Mouse (Mus musculus) adrenal gland, adult 2 months (tissue): ENCODE results near the gene Myom1. TPM values are rescaled to one million over a fixed set of nuclear protein-coding genes. Genes with fewer than 3 reads are reported as not detected.

ENCODE experiments used
- DNase-seq: peaks from one replicate; pipeline ENCODE4 v3.0.0; 2021
- polyA plus RNA-seq: library from polyadenylated mRNA; depleted of rRNA; stranded (reverse); fragments of >200 nt; gene quantifications from 2 replicates; pipeline ENCODE4 v1.2.3, GENCODE M21; 2012
- total RNA-seq, 2 experiments: library from RNA; stranded (reverse); gene quantifications; 2 replicates each; pipeline ENCODE4 v1.2.3; 2021

Gene Myom1
- total and polyA plus RNA-seq, 3 experiments = 0.89 to 2.0 (median 1.8) TPM

- no peak for DNase-seq
These were observed 15.1 kb downstream of the Myom1 start for GRCm38 (mm10) chr17:71017457-71017998.

- DNase-seq = no peak
These were observed 15.7 kb downstream of the Myom1 start for GRCm38 (mm10) chr17:71018151-71018550.

DNA sequence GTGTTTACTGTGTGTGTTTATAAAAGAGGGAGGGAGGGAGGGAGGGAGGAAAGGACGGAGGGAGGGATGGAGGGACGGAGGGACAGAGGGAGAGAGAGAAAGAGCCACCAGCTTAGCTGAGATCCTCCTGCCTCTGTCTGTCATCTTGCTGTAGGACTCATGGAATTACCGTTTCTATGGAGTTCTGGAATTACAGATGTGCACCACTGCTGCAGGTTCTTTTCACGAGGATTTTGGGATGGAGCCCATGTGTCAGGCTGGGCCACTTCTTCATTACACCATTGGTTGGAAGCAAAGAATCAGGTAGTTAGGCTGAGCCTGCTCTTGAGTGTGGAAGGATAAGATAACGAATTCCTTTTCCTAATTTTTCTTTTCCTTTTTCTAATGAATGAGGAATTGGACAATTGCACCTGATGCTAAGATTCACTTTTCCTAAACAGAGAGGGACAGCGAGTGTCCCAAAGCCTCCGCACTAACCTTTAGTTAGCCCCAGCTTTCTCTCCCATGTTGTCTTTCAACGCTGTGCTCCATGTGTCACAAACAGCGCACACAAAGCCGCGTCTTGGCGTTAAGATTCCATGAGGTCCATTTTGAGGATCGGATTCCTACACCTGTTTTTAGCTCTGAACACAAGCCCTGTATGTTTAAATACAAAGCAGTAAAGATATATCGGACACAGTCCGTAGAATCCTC, 16.3 kb downstream of the Myom1 start:
- DNase-seq = no peak

GRCm38 (mm10) chr17:71019309-71019655, 16.8 kb downstream of the Myom1 start:
- DNase-seq = no peak

DNA sequence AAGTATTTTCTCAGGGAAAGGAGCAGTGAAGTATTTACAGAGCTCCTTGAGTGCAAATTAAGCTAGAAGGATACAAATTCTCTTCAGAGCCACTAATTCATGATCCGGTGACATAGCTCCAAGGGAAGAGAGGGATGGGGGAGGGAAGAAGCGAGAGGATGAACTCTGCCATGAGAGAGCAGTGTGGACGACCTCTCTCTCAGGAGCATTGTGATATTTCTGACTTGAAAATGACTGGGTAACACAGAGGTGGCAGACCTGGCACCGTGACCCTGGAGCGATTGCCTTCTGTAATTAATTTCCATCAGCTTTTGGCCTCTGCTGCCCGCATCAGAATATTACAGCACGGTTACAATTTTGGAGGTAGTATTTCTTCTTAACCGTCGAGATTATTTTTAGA, 17.4 kb downstream of the Myom1 start:
- DNase-seq = no peak

GRCm38 (mm10) chr17:71022841-71023240, 20.4 kb downstream of the Myom1 start:
- DNase-seq = no peak

GRCm38 (mm10) chr17:71024071-71024470, 21.6 kb downstream of the Myom1 start:
- no peak for DNase-seq

DNA sequence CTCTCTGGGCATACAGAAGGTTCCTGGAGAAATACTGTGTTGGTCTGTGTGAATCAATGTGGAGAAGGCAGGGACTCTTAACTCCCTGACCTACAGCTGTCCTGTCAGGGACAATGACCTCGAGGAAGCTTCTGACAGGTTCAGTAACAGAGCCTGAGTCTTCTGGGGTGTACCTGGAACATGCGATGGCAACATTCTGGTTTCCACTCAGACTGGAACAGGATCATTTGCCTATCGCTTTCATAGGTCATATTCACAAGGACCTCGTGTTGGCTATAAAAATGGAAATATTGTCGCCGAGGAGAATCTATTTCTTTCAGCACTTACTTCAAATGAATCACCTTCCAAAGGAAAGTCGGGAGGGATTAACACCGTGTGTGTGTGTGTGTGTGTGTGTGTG, 23.5 kb downstream of the Myom1 start:
- DNase-seq = no peak

DNA sequence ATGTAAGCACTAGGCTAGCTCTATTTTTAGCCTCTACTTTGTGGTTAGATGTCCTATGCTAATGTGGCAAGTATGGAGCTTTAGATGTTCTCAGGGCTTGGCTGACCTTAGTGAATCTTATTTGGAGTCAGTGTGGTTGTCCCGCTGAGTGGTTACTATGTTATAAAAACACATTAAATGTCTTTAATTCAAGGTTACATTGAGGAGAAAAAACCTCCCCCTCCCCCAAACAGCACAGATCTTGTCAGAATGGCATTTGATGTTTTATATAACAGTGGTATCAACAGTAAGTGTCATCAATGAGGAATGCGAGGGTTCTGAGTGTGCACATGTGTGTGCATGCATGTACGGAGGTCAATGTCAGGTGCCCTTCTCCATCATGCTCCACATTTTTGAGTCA, 24.8 kb downstream of the Myom1 start:
- DNase-seq = no peak

DNA sequence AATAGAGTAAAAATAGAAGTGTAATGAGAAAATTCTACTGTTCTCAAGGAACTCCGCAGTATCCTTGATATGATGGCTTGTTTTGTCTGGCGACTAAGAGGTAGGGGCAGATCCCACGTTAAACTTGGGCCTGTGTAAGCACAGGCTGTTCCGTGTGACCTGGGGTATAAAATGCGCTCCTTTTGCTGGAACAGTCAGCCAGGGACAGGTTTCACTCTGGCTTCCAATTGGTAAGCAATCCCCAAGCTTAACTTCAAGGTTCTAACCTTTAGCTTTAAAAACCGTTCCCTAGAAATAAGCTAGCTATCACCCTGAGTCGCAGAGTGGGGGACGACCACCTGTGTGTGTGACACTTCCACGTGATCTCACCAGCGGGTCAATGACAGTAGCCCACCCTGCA, 30.3 kb downstream of the Myom1 start:
- DNase-seq = no peak

DNA sequence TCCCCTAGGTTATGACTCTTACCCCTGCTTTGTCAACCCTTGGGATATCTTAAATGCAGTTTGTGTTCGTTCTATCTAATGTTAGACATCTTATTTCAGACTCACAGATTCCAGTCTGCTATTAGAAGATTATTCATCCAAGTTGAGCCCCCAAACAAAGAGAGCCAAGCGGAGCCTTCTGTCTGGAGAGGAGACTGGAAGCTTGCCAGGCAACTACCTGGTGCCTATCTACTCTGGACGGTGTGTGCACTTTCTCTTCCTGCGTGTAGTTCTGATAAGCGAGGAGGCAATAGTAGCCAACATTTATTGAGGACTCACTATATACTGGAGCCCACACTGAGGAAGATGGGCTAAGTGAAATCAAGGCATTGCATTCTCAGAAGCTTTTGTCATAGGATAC, 32.0 kb downstream of the Myom1 start:
- no peak for DNase-seq

DNA sequence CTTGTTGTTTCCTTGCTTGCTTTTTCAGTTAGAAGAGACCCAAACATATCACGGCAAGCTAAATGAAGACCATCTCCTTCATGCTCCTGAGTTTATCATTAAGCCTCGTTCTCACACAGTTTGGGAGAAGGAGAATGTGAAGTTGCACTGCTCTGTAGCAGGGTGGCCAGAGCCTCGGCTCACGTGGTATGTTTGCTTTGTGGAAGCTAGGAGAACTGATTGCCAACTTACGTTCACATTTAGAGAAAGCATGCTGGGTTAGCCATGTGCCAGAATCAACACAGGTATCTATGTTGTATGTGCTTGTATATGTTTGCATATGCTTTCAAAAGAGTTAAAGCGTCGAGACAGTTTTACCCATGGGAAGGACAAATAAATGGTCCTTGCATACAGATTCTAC, 34.8 kb downstream of the Myom1 start:
- no peak for DNase-seq

GRCm38 (mm10) chr17:71038812-71039211, 36.4 kb downstream of the Myom1 start:
- no peak for DNase-seq

DNA sequence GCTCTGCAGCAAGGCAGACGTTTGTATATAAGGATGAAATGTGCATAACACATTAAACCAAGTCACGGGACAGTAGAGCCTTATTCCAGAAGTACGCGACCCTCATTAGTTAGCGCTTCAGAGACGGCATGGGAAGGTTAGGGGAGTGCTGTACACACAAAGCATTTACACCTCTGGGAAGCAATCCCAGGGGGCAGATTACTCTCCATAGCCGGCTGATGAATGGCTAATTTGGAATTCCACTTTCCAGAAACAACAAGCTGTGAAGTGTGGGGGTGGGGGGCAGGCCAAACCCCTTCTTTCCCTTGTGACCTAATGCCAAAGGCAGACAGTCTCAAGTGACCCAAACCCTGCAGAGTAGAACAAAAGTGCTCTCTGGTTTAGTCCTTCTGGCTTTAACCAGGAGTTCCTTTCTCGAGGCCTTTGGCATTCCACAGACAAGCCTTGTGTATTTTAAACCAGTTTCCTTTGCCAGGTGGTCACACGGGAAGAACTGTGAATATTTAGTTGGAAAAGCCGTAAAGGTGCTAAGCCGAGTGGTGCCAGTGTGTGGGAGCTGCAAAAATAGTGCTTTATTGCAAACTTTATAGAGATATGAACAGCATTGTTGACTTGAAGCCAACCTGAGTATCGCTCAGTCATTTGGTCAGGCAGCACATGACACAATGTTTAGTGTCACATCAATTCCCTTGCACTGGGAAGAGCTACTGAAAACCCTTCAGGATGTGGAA, 37.6 kb downstream of the Myom1 start:
- DNase-seq = no peak

GRCm38 (mm10) chr17:71040582-71040880, 38.1 kb downstream of the Myom1 start:
- DNase-seq = no peak

DNA sequence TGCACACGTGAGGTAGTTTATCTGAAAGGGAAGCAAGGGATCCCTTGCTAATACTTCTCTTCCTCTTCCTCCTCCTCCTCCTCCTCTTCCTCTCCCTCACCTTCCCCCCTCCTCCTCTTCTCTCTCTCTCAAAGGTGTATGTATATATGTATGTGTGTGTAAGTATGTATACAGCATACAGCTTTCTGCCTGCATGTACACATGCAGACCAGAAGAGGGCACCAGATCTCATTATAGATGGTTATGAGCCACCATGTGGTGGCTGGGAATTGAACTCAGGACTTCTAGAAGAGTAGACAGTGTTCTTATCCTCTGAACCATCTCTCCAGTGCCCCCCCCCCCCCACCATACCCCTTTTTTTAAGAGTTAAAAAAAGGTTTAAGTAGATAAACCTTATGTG, 40.2 kb downstream of the Myom1 start:
- no peak for DNase-seq

DNA sequence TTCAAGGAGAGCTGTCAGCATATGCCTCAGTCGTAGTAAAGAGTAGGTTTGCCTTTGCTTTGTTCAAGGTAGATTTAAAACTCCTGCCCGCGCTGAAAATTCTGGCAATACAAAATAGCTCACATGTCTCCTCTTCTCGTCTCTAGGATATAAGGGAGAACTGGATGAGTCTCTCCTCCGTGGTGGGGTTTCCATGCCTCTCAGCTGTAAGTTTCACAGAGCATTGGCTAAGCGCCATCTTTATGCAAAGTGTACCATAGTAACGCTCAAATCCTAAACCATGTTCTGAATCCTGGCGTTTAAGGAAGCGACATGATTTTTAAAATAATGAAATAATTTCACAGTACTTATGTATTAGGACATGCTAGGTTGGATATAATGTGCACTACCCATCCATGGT, 43.2 kb downstream of the Myom1 start:
- no peak for DNase-seq

- no peak for DNase-seq
These were observed 44.4 kb downstream of the Myom1 start for GRCm38 (mm10) chr17:71046856-71047255.

DNA sequence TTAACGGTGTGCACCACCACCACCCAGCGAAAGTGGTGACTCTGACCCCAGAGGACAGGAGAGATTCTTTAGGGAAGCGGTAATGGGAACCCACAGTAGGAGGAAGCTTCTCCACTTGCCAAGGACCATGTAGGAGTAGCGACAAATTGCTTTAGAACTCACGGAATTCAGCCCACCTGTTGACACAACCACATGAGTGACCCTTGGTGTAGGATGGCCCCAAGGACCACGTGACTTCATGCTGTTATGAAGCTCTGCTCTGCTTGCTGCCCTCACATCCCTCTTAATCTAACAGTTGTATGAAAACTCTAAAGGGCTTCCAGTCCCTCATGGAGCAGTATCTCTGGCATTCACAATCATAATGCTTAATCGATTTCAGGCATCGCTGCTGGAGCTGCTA, 46.9 kb downstream of the Myom1 start:
- no peak for DNase-seq

DNA sequence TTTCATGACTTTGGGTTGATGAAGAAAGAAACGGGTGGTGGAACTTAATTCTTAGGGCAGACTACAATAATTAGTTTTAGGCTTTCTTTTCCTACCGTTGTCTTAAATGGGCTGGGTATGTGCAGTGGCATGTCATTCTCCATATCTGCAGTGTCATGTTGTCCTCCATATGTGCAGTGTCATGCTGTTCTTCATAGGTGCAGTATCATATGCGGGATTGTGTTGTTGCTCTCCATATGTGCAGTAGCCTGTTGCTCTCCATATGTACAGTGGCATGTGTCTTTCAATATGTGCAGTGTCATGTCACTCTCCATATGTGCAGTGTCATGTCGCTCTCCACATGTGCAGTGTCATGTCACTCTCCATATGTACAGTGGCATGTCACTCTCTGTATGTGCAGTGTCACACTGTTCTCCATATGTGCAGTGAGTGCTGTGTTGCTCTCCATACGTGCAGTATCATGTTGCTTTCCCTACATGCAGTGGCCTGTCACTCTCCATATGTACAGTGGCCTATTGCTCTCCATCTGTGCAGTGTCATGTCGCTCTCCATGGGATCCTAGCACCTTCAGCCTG, 50.8 kb downstream of the Myom1 start:
- DNase-seq = no peak

DNA sequence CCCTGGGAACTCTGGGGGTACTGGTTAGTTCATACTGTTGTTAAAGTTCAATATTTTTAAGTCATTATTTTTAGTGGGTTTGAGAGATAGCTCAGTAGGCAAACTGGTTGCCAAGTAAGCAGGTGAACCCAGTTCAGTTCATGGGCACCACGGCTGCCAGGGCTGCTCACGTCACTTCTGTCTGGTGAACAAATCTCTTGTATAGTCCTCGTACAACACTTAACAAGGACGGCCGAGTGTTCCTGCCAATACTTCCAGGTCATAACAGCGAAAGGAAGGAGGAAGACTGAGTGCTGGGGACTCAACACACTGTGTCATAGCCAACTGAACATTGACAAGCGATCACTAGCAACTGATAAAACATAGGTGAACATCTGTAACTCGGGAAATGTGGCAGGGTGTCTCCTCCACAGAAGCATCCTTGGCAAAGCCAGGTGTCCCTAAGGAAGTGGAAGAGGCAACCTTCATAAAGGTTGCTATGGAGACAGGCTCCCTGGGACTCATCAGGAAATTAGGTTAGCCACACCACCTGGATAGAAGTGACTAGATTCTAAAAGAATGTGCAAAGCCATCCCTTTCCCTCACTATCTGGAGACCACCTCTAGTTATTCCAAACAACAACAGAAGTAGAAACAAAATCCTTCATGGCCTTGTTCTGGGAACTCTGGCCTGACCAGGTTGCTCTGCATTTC, 52.9 kb downstream of the Myom1 start:
- no peak for DNase-seq

DNA sequence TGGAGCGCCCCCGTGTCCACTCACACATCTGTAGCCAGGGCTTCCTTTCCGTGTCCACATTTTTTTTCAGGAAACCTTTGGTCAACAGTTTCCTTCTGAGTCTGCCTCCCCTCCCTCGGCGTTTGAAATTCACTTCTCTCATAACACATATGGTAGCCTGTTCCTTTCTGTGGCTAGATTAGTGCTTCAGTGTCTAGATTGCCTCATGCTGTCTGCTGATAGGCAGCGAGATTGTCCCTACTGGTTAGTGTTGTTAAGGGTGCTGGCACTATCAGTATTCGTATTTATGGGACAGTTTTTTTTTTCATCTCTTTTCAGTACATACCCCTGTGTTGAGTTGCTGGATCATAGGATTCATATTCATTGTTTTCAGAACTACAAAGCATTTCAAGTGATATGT, 54.0 kb downstream of the Myom1 start:
- no peak for DNase-seq

DNA sequence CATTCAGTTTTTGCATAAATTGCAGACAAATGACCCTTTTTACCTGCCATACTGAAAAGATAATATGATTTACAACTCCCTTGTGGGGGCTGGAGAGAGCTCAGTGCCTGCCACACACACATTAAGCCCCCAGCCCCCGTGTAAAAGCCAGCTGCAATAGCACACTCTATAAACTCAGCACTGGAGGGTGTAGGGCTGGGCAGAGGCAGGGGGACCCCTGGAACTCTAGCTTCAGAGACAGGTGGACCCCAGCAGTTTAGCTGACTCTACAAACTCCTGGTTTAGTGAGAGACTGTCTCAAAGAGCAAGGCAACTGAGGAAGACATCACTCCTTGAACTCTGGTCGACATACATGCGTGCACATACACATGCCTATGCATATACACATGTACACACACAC, 55.3 kb downstream of the Myom1 start:
- DNase-seq = no peak
